Mouse (Mus musculus) cerebellum, adult 2 months (tissue): ENCODE data around the gene Acpp.

Experiments used
- CTCF ChIP-seq: fragments of 200-500 bp; IDR thresholded peaks from 2 replicates; pipeline ENCODE4 v1.5.1; 2011; ENCODE audit warnings: low read depth, mild to moderate bottlenecking, control low read depth, low read length, moderate library complexity, borderline replicate concordance; ENCODE audit not compliant: insufficient read depth
- POLR2A ChIP-seq: fragments of 200-500 bp; IDR thresholded peaks from 2 replicates; pipeline ENCODE4 v1.6.1; 2011; ENCODE audit warnings: low read length, control low read depth, borderline replicate concordance; ENCODE audit not compliant: insufficient read depth

- no peak for TF ChIP-seq CTCF
- TF ChIP-seq POLR2A, result no peak
These were observed 33.2 kb downstream of the Acpp start for GRCm38 (mm10) chr9:104304376-104304775.
